Comparison of ENCODE assay signal across 8 mouse cellular contexts in the genomic region with DNA sequence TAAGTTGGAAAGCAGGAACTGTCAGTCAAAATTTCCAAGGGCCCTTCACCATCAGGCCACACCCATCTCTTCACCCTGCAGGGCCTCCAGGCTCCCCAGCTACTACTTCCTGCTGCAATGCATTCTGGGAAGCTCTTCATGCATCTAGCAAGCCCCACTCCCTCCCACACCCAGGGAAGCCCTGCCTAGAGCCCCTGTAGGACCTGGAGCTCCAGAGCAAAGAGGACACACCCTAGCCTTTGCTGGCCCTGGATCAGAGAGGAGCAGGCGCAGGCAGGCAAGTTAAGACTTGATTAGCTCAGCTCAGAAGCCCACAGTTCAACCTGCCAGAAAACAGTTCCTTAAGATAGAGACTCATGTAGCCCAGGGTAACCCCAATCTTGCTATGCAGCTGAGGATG. TPM values are rescaled to one million over a fixed set of nuclear protein-coding genes. Genes with fewer than 3 reads are reported as not detected.
DNase-seq lines count a peak whose midpoint lies in the region; ATAC-seq and TF ChIP-seq lines count a peak whose summit lies in the region.
"Had no signal": no experiment of that assay in that cellular context is flagged by ENCODE, and none has a peak within 500 bp of the region (broad histone marks: within the 10 kb centered on the region; RNA-seq: fewer than 3 reads in every experiment).

No protein-coding gene starts in this region.

- 0 out of 2 replicates have a peak, but pooled peaks cover 2% of the 10 kb centered on the region for H3K9me3 ChIP-seq in G1E (replicated peaks)
- no peaks in the 10 kb centered on the region for H3K9me3 ChIP-seq in stomach, postnatal 0 days (ENCODE audit: control insufficient read depth, low read length)
- H3K9me3 ChIP-seq in forebrain, embryonic 16.5 days (ENCODE audit: control insufficient read depth, low read length) = no peaks in the 10 kb centered on the region
- H3K9me3 ChIP-seq: neural tube, embryonic 13.5 days had no signal

- no peak for TF ChIP-seq POLR2A in lung, adult 2 months (IDR thresholded peaks at IDR 0.05; ENCODE audit: borderline replicate concordance, extremely low read depth, low read depth, low read length)

- no peak for TF ChIP-seq CTCF in G1E (IDR thresholded peaks at IDR 0.05; ENCODE audit: low read depth, low read length)
- TF ChIP-seq CTCF in lung, adult 2 months (IDR thresholded peaks at IDR 0.05; ENCODE audit: insufficient read depth, low read length) = no peak
- no peak for TF ChIP-seq CTCF in stomach, postnatal 0 days (IDR thresholded peaks at IDR 0.05; ENCODE audit: low read depth)

- peaks cover 12% of the 10 kb centered on the region for H3K36me3 ChIP-seq in G1E (replicated peaks)
- H3K36me3 ChIP-seq in stomach, postnatal 0 days (ENCODE audit: control insufficient read depth, insufficient read depth, low read length) = no peaks in the 10 kb centered on the region; the same call in 1 of the 2 replicates
- no peaks in the 10 kb centered on the region for H3K36me3 ChIP-seq in forebrain, embryonic 16.5 days (ENCODE audit: control insufficient read depth, insufficient read depth)

- peaks cover 25% of the 10 kb centered on the region for H3K4me1 ChIP-seq in G1E (ENCODE audit: insufficient read depth, low read depth, low read length)
- no peaks in the 10 kb centered on the region for H3K4me1 ChIP-seq in lung, adult 2 months (ENCODE audit: control insufficient read depth, insufficient read depth, low read length)
- H3K4me1 ChIP-seq in stomach, postnatal 0 days (replicated peaks; ENCODE audit: control insufficient read depth, insufficient read depth) = peaks cover 4% of the 10 kb centered on the region; the same call in 1 of the 2 replicates
- no peaks in the 10 kb centered on the region for H3K4me1 ChIP-seq in forebrain, embryonic 16.5 days (replicated peaks; ENCODE audit: control insufficient read depth, insufficient read depth, low read length)
- H3K4me1 ChIP-seq: neural tube, embryonic 13.5 days had no signal

- peaks cover 5% of the 10 kb centered on the region; the same call in 1 of the 2 replicates for H3K27me3 ChIP-seq in G1E (ENCODE audit: insufficient read depth, low read length)
- H3K27me3 ChIP-seq in stomach, postnatal 0 days (ENCODE audit: control insufficient read depth, insufficient read depth, low read length) = no peaks in the 10 kb centered on the region
- H3K27me3 ChIP-seq in forebrain, embryonic 16.5 days (replicated peaks; ENCODE audit: control insufficient read depth, insufficient read depth, low read length) = no peaks in the 10 kb centered on the region
- H3K27me3 ChIP-seq: neural tube, embryonic 13.5 days had no signal

- TF ChIP-seq EP300 in stomach, postnatal 0 days (optimal IDR thresholded peaks at IDR 0.05) = no peak

- WGBS in lung, adult 2 months = 48% methylated on average over 1 of the region's 1 CpGs
- 24% methylated on average over 1 of the region's 1 CpGs for WGBS in stomach, postnatal 0 days
- 89% methylated on average over 1 of the region's 1 CpGs for WGBS in forebrain, embryonic 16.5 days

- H3K9ac ChIP-seq in stomach, postnatal 0 days (ENCODE audit: low read length) = no peak overlapping the region
- H3K9ac ChIP-seq in forebrain, embryonic 16.5 days (replicated peaks; ENCODE audit: low read depth, low read length) = no peak overlapping the region
- H3K9ac ChIP-seq: neural tube, embryonic 13.5 days had no signal

- peak overlapping the region; percentile 61 for H3K27ac ChIP-seq in stomach, postnatal 0 days (replicated peaks)
- H3K27ac ChIP-seq in forebrain, embryonic 16.5 days (ENCODE audit: low read length) = no peak overlapping the region
- H3K27ac ChIP-seq: neural tube, embryonic 13.5 days had no signal

- peak; percentile 79 for ATAC-seq in G1E (ENCODE audit: extremely low read depth, insufficient number of reproducible peaks, low FRiP score, poor library complexity, severe bottlenecking)
- peak; percentile 81 for ATAC-seq in common myeloid progenitor, adult 5-6 weeks (replicated peaks; ENCODE audit: low read depth, poor library complexity, severe bottlenecking)
- ATAC-seq in stomach, postnatal 0 days (ENCODE audit: low FRiP score, low TSS enrichment) = peak; percentile 87
- ATAC-seq in forebrain, embryonic 16.5 days = no peak

- H3K4me2 ChIP-seq in stomach, postnatal 0 days (replicated peaks; ENCODE audit: low read depth) = no peak overlapping the region
- H3K4me2 ChIP-seq in forebrain, embryonic 16.5 days (ENCODE audit: low read length) = no peak overlapping the region
- H3K4me2 ChIP-seq: neural tube, embryonic 13.5 days had no signal

- peak overlapping the region; percentile 44; the same call in 1 of the 2 replicates for H3K4me3 ChIP-seq in G1E (ENCODE audit: low read depth, low read length)
- H3K4me3 ChIP-seq in lung, adult 2 months (replicated peaks; ENCODE audit: extremely low read depth, low read depth, low read length) = no peak overlapping the region
- H3K4me3 ChIP-seq in stomach, postnatal 0 days (ENCODE audit: low read depth, low read length) = no peak overlapping the region
- no peak overlapping the region for H3K4me3 ChIP-seq in forebrain, embryonic 16.5 days (replicated peaks; ENCODE audit: low read length)
- H3K4me3 ChIP-seq: neural tube, embryonic 13.5 days had no signal

- peak; percentile 90 for DNase-seq in G1E (ENCODE audit: low spot score)
- DNase-seq in lung, adult 2 months = peak; percentile 50
- peak; percentile 84 for DNase-seq in stomach, postnatal 0 days (ENCODE audit: low spot score)
- DNase-seq in cerebellum, postnatal 25 days = no peak
- no peak for DNase-seq in kidney, adult 9 months

RNA-seq across cellular contexts. Expression of gene Baiap2l2, which starts 3.9 kb away (rescaled TPM):
- total RNA-seq in G1E (2014; fragmentation: Nextera tagmentation) (not detected in 2 replicates), G1E (2017) (0.06 TPM in 1 of 2 replicates, not detected in the other)
- polyA plus RNA-seq in G1E (2012) = not detected in 2 replicates
- total RNA-seq in common myeloid progenitor, adult 5-6 weeks (2017) = not detected in 2 replicates
- 2.1 and 2.6 TPM in 2 replicates for polyA plus RNA-seq in lung, adult 2 months (2012; rRNA removed)
- 4.1 and 4.9 TPM in 2 replicates for polyA plus RNA-seq in stomach, postnatal 0 days (2015; fragmentation: Nextera tagmentation; extraction: Ambion mirVana)
- polyA plus RNA-seq in forebrain, embryonic 16.5 days (2015; fragmentation: Nextera tagmentation; extraction: Ambion mirVana) = 2.0 and 3.0 TPM in 2 replicates

RNA-seq across cellular contexts. Expression of gene Slc16a8, which starts 26.8 kb away (rescaled TPM):
- total RNA-seq in G1E (2014; fragmentation: Nextera tagmentation) (not detected in 2 replicates), G1E (2017) (not detected in 2 replicates)
- polyA plus RNA-seq in G1E (2012) = not detected in 2 replicates
- not detected in 2 replicates for total RNA-seq in common myeloid progenitor, adult 5-6 weeks (2017)
- polyA plus RNA-seq in lung, adult 2 months (2012; rRNA removed) = 0.37 and 0.52 TPM in 2 replicates
- 0.10 and 0.12 TPM in 2 replicates for polyA plus RNA-seq in stomach, postnatal 0 days (2015; fragmentation: Nextera tagmentation; extraction: Ambion mirVana)
- 0.41 and 0.62 TPM in 2 replicates for polyA plus RNA-seq in forebrain, embryonic 16.5 days (2015; fragmentation: Nextera tagmentation; extraction: Ambion mirVana)

RNA-seq across cellular contexts. Expression of gene Pla2g6, which starts 46.8 kb away (rescaled TPM):
- total RNA-seq in G1E (2014; fragmentation: Nextera tagmentation) (22.1 and 24.5 TPM in 2 replicates), G1E (2017) (6.5 and 7.0 TPM in 2 replicates)
- 25.1 and 26.4 TPM in 2 replicates for polyA plus RNA-seq in G1E (2012)
- 7.8 and 16.9 TPM in 2 replicates for total RNA-seq in common myeloid progenitor, adult 5-6 weeks (2017)
- 25.9 and 26.1 TPM in 2 replicates for polyA plus RNA-seq in lung, adult 2 months (2012; rRNA removed)
- polyA plus RNA-seq in stomach, postnatal 0 days (2015; fragmentation: Nextera tagmentation; extraction: Ambion mirVana) = 8.8 and 9.4 TPM in 2 replicates
- 26.4 and 31.0 TPM in 2 replicates for polyA plus RNA-seq in forebrain, embryonic 16.5 days (2015; fragmentation: Nextera tagmentation; extraction: Ambion mirVana)

RNA-seq across cellular contexts. Expression of gene Gm49486, which starts 52.2 kb away (rescaled TPM):
- not detected in 2 replicates for total RNA-seq in G1E (2014; fragmentation: Nextera tagmentation)
- total RNA-seq in G1E (2017) = 0.11 and 0.29 TPM in 2 replicates
- polyA plus RNA-seq in G1E (2012) = 0.03 TPM in 1 of 2 replicates, not detected in the other
- not detected in 2 replicates for total RNA-seq in common myeloid progenitor, adult 5-6 weeks (2017)
- polyA plus RNA-seq in lung, adult 2 months (2012; rRNA removed) = 0.11 and 0.22 TPM in 2 replicates
- 0.23 and 0.27 TPM in 2 replicates for polyA plus RNA-seq in stomach, postnatal 0 days (2015; fragmentation: Nextera tagmentation; extraction: Ambion mirVana)
- 0.82 and 0.94 TPM in 2 replicates for polyA plus RNA-seq in forebrain, embryonic 16.5 days (2015; fragmentation: Nextera tagmentation; extraction: Ambion mirVana)

RNA-seq across cellular contexts. Expression of gene Pick1, which starts 52.4 kb away (rescaled TPM):
- 10.0 and 10.2 TPM in 2 replicates for total RNA-seq in G1E (2014; fragmentation: Nextera tagmentation)
- 14.2 and 14.6 TPM in 2 replicates for total RNA-seq in G1E (2017)
- 19.7 and 21.0 TPM in 2 replicates for polyA plus RNA-seq in G1E (2012)
- 11.3 and 13.0 TPM in 2 replicates for total RNA-seq in common myeloid progenitor, adult 5-6 weeks (2017)
- 21.2 and 25.9 TPM in 2 replicates for polyA plus RNA-seq in lung, adult 2 months (2012; rRNA removed)
- 25.7 and 26.7 TPM in 2 replicates for polyA plus RNA-seq in stomach, postnatal 0 days (2015; fragmentation: Nextera tagmentation; extraction: Ambion mirVana)
- polyA plus RNA-seq in forebrain, embryonic 16.5 days (2015; fragmentation: Nextera tagmentation; extraction: Ambion mirVana) = 76.3 and 102 TPM in 2 replicates

Comparison
In these comparisons a context has a peak if more than half of its experiments do, and no peak if none do; other contexts are left out.
1. DNase-seq: peak in G1E (single experiment), lung, adult 2 months (single experiment) and stomach, postnatal 0 days (single experiment); none in cerebellum, postnatal 25 days (0 of 2) and kidney, adult 9 months (single experiment).